Mouse (Mus musculus) testis, adult 2 months (tissue): ENCODE results near the gene Mon1a.

Experiments
- CTCF ChIP-seq: fragments of 200-500 bp; IDR thresholded peaks from 2 replicates; pipeline ENCODE4 v1.5.1; 2012; ENCODE audit warnings: low read depth, mild to moderate bottlenecking, inconsistent platforms, low read length, moderate library complexity; ENCODE audit not compliant: control insufficient read depth, insufficient read depth, insufficient replicate concordance
- POLR2A ChIP-seq: fragments of 200-500 bp; IDR thresholded peaks from 2 replicates; pipeline ENCODE4 v1.6.1; 2012; ENCODE audit warnings: low read depth, mild to moderate bottlenecking, inconsistent platforms, low read length, moderate library complexity; ENCODE audit not compliant: control insufficient read depth

DNA sequence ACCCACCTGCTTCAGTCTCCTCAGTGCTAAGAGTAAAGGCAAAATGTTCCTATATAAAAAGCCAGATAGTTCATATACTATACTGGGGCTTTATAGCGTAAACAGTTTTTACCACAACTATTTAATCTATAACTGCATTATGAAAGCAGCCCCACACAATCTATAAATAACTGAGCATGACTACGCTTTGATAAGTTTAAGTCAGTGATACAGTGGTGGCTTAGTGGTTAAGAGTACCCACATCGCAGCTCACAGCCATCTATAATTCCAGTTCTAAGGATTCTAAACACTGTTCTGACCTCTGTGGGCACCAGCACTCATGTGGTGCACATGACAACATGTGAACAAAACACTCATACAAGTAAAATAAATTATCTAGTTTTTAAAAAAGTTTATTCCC, 29.6 kb upstream of the Mon1a start:
- TF ChIP-seq CTCF (no peak), POLR2A (no peak)
